Mouse (Mus musculus) embryonic fibroblast, embryonic 13.5 days (primary cell): ENCODE data around the gene Daam1.

ENCODE experiments used
- CTCF ChIP-seq: IDR thresholded peaks from 2 replicates; pipeline ENCODE4 v1.5.1; 2011; ENCODE audit warnings: mild to moderate bottlenecking, control low read depth, low read length, moderate library complexity, borderline replicate concordance; ENCODE audit not compliant: insufficient read depth
- POLR2A ChIP-seq: IDR thresholded peaks from 2 replicates; pipeline ENCODE4 v1.6.1; 2011; ENCODE audit warnings: low read depth, mild to moderate bottlenecking, control low read depth, low read length, moderate library complexity

DNA sequence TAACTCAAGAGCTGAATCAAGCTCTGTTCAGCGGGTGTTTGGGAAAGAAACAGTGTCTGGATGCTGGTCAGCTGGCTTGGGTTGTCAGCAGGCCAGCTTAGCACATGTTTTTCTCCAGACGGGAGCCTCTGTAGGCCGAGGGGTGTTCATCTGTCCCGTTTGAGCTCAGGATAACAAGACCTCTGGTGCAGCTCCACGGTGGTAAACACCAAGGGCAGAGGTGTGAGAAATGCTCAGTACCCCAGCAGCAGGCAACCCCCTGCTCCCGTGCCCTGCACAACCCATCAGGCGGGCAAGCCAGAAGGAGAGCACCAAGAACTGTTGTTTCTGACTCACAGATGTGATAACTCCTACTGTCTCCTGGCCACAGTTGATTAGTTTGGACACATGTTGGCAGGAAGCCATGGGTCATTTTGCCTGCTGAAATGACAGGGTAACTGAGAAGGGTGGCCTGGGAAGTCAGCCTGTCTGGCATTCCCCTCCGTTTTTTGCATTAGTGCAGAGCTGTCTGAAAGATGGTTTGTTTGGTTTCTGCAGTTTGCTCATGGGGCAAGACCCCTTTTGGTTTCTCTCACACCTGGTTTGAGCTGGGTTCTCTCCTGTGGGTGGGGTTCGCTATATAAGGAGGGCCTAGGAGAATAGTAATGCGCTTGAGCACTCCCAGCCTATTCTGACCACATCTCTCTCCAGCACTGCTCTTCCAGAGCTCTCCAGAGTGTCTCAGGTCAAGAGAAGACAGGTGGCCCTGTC, 25.0 kb downstream of the Daam1 start:
- TF ChIP-seq CTCF: no peak
- TF ChIP-seq POLR2A: no peak
